Mouse (Mus musculus) lung, embryonic 14.5 days (tissue): Measurements from ENCODE around the gene Kansl1l. TPM values are rescaled to one million over a fixed set of nuclear protein-coding genes. Genes with fewer than 3 reads are reported as not detected.

Experiments used
- ATAC-seq: fragments of 200-750 bp; cut with Nextera tagmentation; 2 replicates; pipeline ENCODE4 v1.8.0; 2017; ENCODE audit warnings: mild to moderate bottlenecking, moderate TSS enrichment, moderate library complexity; ENCODE audit not compliant: insufficient read depth
- DNase-seq: peaks from one replicate; pipeline ENCODE4 v3.0.0-alpha.2; 2015
- H3K27ac ChIP-seq: fragments of 300-500 bp; sonication (generic); 2 replicates; pipeline ENCODE4 v1.5.1; 2014; ENCODE audit warnings: low read depth, mild to moderate bottlenecking, moderate library complexity
- H3K27me3 ChIP-seq: fragments of 300-500 bp; sonication (generic); 2 replicates; pipeline ENCODE4 v1.6.1; 2014; ENCODE audit warnings: low read length, control low read depth; ENCODE audit not compliant: insufficient read depth
- H3K36me3 ChIP-seq: fragments of 300-500 bp; sonication (generic); 2 replicates; pipeline ENCODE4 v1.6.1; 2014; ENCODE audit warnings: control low read depth; ENCODE audit not compliant: insufficient read depth
- H3K4me1 ChIP-seq: fragments of 300-500 bp; sonication (generic); 2 replicates; pipeline ENCODE4 v1.6.1; 2014; ENCODE audit warnings: antibody characterized with exemption, control low read depth; ENCODE audit not compliant: insufficient read depth
- H3K4me2 ChIP-seq: fragments of 300-500 bp; sonication (generic); 2 replicates; pipeline ENCODE4 v1.6.1; 2014; ENCODE audit warnings: mild to moderate bottlenecking
- H3K4me3 ChIP-seq: fragments of 300-500 bp; sonication (generic); 2 replicates; pipeline ENCODE4 v1.5.1; 2014; ENCODE audit warnings: low read depth, low read length
- H3K9ac ChIP-seq: fragments of 300-500 bp; sonication (generic); 2 replicates; pipeline ENCODE4 v1.6.1; 2014
- H3K9me3 ChIP-seq: fragments of 300-500 bp; sonication (generic); 2 replicates; pipeline ENCODE4 v1.6.1; 2016; ENCODE audit warnings: low read depth, low read length, control low read depth
- CTCF ChIP-seq: IDR thresholded peaks from 2 replicates; pipeline ENCODE4 v1.5.1; 2016; ENCODE audit warnings: antibody characterized with exemption, low read depth
- WGBS: fragments of 180-500 bp; shearing (Covaris S2); extraction: QIAGEN DNeasy Blood & Tissue Kit; methylation state at CpG from one replicate; pipeline ENCODE4 v1.1.7; 2014; 5-methylcytosine and 5-hydroxymethylcytosine counted together
- polyA plus RNA-seq: library from polyadenylated mRNA; unstranded; fragments of >200 nt; fragmentation: Nextera tagmentation; extraction: Ambion mirVana; gene quantifications from 2 replicates; pipeline ENCODE4 v1.2.1, GENCODE M21; 2014

Kansl1l gene
- polyA plus RNA-seq, 1 experiment from 2014 or later = 21.9 TPM

DNA sequence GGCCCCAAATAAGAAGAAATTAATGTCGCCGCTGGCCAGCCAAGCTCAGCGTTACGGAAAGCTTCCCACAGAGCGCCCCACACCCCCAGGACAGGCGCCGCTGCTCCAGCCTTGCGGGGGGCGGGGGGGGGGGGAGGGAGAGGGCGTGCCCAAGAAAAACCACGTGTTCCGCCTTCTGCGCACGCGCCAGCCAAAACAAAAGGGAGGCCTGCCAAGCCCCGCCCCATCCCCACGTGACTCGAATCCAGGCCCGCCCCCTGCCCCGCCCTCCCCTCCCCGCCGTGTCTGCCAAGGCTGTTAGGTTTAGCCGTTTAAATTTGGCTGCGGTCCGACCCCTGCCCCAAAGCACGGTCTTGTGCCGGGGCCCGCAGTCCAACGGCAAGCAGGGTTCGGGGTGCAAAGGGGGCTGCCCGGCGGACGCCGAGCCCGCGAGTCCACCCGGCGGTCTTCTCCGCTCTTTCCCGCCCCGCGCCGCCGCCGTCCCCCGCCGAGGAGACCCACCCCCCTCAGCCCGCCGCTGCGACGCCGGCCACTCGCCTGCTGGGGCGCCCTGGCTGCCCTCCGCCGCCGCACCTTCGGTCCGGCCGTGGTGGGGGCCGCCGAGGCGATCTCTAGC is 417 bp downstream of the Kansl1l start:
- peak; percentile 95 for DNase-seq
- under 1% methylated on average over 43 of the region's 63 CpGs for WGBS
- peak overlapping the region; percentile 67 for H3K4me3 ChIP-seq

DNA sequence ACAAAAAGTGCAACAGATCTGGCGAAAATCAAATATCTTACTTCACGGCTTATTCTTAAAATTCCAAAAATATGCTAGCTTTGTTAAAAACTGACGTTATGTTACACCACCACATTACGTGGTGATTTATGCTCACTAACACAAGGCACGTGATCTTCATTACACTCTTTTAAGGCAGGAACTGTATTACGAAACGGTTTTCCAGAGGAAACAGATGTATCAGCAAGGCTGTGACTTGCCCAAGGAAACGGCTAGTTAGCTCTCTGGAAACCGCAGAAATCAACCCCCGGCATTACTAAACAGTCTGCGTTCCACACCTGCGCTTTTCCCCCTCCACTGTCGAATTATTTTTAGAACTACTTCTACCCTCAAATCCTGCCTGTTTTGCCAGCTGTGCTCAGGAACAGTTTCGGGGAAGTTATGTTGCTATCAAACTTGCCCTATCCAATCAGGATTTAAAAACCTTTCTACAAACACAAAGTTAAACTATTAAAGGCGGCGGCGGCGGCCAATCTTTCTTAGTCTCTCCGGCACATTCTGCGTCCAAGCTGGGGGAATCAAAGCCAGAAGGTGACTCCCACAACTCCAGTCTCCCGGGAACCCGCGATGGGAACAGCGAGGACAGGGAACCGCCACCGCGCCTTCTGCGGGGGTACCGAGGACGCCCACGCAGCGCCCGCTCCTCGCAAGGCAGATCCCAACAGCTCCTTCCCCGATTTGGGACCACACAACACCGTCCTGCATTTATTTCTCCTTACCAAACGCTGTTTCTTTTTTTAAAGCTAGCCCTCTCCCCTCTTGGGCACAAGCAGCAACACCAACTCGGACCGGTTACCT is 1.2 kb downstream of the Kansl1l start:
- under 1% methylated on average over 39 of the region's 39 CpGs for WGBS
- H3K36me3 ChIP-seq = no peaks in the 10 kb centered on the region
- H3K4me1 ChIP-seq = peaks cover 7% of the 10 kb centered on the region; the same call in 1 of the 2 replicates
- H3K4me2 ChIP-seq = peak overlapping the region; percentile 80
- H3K27me3 ChIP-seq = no peaks in the 10 kb centered on the region
- DNase-seq = peak; percentile 85
- H3K9ac ChIP-seq = peak overlapping the region; percentile 71
- TF ChIP-seq CTCF = no peak
- peak; percentile 29; the same call in 1 of the 2 replicates for ATAC-seq
- H3K27ac ChIP-seq = peak overlapping the region; percentile 96
- peak overlapping the region; percentile 67 for H3K4me3 ChIP-seq
- H3K9me3 ChIP-seq = no peaks in the 10 kb centered on the region

More for the DNA sequence above, 417 bp downstream of the Kansl1l start:
- H3K27me3 ChIP-seq = no peaks in the 10 kb centered on the region
- no peaks in the 10 kb centered on the region for H3K36me3 ChIP-seq
- peaks cover 7% of the 10 kb centered on the region; the same call in 1 of the 2 replicates for H3K4me1 ChIP-seq
- no peak for TF ChIP-seq CTCF
- H3K27ac ChIP-seq = peak overlapping the region; percentile 97
- H3K4me2 ChIP-seq = peak overlapping the region; percentile 85
- ATAC-seq = peak; percentile 88
- H3K9ac ChIP-seq = peak overlapping the region; percentile 88
- H3K9me3 ChIP-seq = no peaks in the 10 kb centered on the region

DNA sequence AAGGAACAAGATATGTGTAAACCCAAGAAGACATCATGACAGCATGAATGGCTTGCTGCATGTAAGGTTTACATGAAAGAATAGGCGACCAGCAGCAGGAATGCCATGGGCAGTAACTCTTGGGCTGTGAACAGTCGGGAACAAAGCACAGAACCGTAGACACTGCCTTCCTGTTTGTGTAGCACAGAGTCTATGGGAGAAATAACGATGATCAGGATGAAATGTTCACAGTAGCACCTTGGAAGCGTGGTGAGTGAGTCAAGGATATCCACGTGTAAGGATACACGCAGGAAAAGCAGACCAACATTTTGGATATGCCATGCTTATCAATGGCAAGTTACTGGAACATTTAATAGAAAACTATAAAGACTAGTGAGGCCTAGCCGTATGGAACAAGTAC is 2.6 kb downstream of the Kansl1l start:
- ATAC-seq (no peak), DNase-seq (peak; percentile 43)
- H3K9ac ChIP-seq = peak overlapping the region; percentile 9; the same call in 1 of the 2 replicates
- H3K36me3 ChIP-seq = no peaks in the 10 kb centered on the region
- H3K9me3 ChIP-seq = no peaks in the 10 kb centered on the region
- H3K27ac ChIP-seq = peak overlapping the region; percentile 55
- H3K4me1 ChIP-seq = peaks cover 7% of the 10 kb centered on the region; the same call in 1 of the 2 replicates
- no peaks in the 10 kb centered on the region for H3K27me3 ChIP-seq
- TF ChIP-seq CTCF = no peak
- H3K4me2 ChIP-seq = peak overlapping the region; percentile 80
- H3K4me3 ChIP-seq = peak overlapping the region; percentile 67
- 22% methylated on average over 8 of the region's 8 CpGs for WGBS

DNA sequence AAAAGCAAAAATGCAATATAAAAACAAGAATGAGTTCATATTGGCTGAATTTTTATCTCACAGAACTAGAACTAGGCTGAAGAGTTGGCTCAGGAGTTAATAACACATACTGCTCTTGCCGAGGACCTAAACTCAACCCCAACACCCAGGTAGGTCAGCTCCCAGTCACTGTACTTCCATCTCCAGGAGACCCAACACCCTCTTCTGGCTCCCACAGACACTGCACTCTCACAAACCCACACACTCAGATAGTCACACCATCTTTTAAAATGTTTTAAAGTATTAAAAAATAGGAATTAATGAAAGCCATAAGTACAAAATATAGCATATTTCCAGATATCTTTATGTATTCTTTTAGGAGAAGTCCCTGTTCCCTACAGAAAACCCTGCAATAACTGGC is 4.2 kb downstream of the Kansl1l start:
- H3K9ac ChIP-seq = no peak overlapping the region
- no peak overlapping the region for H3K27ac ChIP-seq
- no peaks in the 10 kb centered on the region for H3K27me3 ChIP-seq
- no peaks in the 10 kb centered on the region for H3K9me3 ChIP-seq
- no peak overlapping the region for H3K4me3 ChIP-seq
- no peaks in the 10 kb centered on the region for H3K36me3 ChIP-seq
- DNase-seq (no peak), ATAC-seq (no peak)
- 0 out of 2 replicates have a peak overlapping the region, but pooled peaks have one; percentile 6 for H3K4me2 ChIP-seq
- WGBS = 48% methylated on average over 1 of the region's 1 CpGs
- peaks cover 7% of the 10 kb centered on the region; the same call in 1 of the 2 replicates for H3K4me1 ChIP-seq
- no peak for TF ChIP-seq CTCF

DNA sequence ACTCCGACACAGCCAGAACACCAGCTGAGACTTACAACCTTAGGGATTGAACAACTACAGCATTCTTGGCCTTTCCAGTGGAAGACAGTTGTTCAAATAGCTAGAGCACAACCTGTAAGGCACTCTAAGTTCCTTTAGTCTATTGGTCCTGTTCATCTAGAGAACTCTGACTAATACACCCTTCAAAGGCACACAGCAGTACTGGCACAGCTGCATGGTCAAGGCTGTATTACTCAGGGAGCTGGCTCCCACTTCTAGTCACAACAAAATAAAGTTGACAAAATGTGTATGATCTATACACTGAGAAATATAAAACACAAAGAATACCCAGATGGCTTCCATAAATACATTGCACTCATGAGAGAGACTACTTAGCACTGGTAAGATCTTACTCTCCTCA is 10.5 kb downstream of the Kansl1l start:
- Histone ChIP-seq H3K27ac (no peak overlapping the region), H3K36me3 (peaks cover 3% of the 10 kb centered on the region; the same call in 1 of the 2 replicates), H3K4me3 (no peak overlapping the region), H3K27me3 (no peaks in the 10 kb centered on the region), H3K4me1 (no peaks in the 10 kb centered on the region), H3K9ac (no peak overlapping the region), H3K4me2 (no peak overlapping the region), H3K9me3 (no peaks in the 10 kb centered on the region)
- DNase-seq (no peak), ATAC-seq (no peak)
- WGBS = 75% methylated on average over 1 of the region's 1 CpGs
- TF ChIP-seq CTCF = no peak

DNA sequence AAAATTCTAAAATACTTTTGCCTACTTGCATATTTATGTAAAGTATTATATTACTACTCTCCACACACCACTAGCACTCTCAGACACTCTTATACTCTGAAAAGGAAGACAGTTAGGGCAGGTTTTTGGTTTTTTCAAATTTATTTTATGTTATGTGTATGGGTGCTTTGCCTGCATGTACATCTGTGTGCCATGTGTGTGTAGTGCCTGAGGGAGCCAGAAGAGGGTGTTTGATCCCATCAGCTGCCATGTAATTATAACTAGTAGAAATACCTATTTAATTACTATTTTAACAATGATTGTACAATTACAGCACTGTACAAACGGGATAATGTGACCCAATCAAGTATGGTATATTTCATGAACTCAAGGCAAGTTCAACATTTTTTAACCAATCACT is 12.0 kb downstream of the Kansl1l start:
- WGBS = 88% methylated on average over 1 of the region's 1 CpGs
- Histone ChIP-seq H3K36me3 (peaks cover 15% of the 10 kb centered on the region), H3K9ac (no peak overlapping the region), H3K4me1 (no peaks in the 10 kb centered on the region), H3K27me3 (no peaks in the 10 kb centered on the region), H3K9me3 (no peaks in the 10 kb centered on the region), H3K4me3 (no peak overlapping the region), H3K4me2 (no peak overlapping the region), H3K27ac (no peak overlapping the region)
- no peak for DNase-seq
- ATAC-seq = no peak
- TF ChIP-seq CTCF = 0 out of 2 replicates have a peak, but pooled peaks have one; percentile 6

DNA sequence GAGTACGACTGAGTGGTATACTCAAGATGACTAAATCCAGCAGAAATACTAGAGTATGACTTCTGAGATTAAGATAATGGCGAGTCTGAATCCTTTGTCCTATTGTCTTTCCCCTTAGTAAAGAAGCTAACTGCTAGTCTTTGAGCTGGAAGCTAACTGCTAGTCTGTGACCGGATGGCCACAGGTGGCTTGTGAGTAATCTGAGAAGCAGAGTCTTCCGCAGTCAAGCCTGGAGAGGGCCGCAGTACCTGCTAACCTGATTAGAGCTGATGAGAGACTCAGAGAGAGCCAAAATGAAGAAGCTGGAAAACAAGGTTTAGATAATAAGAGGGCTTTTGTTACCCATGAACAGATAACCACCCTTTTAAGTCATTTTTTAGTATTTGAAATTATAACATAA is 12.7 kb downstream of the Kansl1l start:
- H3K4me3 ChIP-seq = no peak overlapping the region
- WGBS = 71% methylated on average over 5 of the region's 5 CpGs
- ATAC-seq (no peak), DNase-seq (no peak)
- no peaks in the 10 kb centered on the region for H3K4me1 ChIP-seq
- H3K9ac ChIP-seq = no peak overlapping the region
- peaks cover 22% of the 10 kb centered on the region for H3K36me3 ChIP-seq
- H3K4me2 ChIP-seq = no peak overlapping the region
- TF ChIP-seq CTCF = no peak
- no peaks in the 10 kb centered on the region for H3K27me3 ChIP-seq
- H3K27ac ChIP-seq = no peak overlapping the region
- H3K9me3 ChIP-seq = no peaks in the 10 kb centered on the region
